Mouse (Mus musculus) lung, postnatal 25 days (tissue): ENCODE measurements around the gene Frmpd3.

Experiments
- DNase-seq: peaks from one replicate; pipeline ENCODE4 v3.0.0; 2022; ENCODE audit warnings: low spot score

The Frmpd3 gene

GRCm38 (mm10) chrX:140456279-140456731 lies 114.2 kb downstream of the Frmpd3 start, which contains the start of gene Prps1:
Gene Prps1, plus strand, starts transcription at chrX:140456613.
- peak; percentile 85 for DNase-seq

GRCm38 (mm10) chrX:140456751-140457491 lies 114.9 kb downstream of the Frmpd3 start:
- DNase-seq: no peak

GRCm38 (mm10) chrX:140457502-140457901 lies 115.4 kb downstream of the Frmpd3 start:
- DNase-seq: no peak

GRCm38 (mm10) chrX:140478231-140478630 lies 136.2 kb downstream of the Frmpd3 start:
- DNase-seq: no peak

- DNase-seq: peak; percentile 47
Measured at GRCm38 (mm10) chrX:140479171-140479570, 137.1 kb downstream of the Frmpd3 start.
